Mouse (Mus musculus): ENCODE measurements around the gene Cyp2c29.
"Not testable (repeated sequence)": the region's sequence is repeated elsewhere in the genome, so short reads cannot be mapped to it uniquely, and the experiment has no call there.

Cyp2c29 gene

GRCm38 (mm10) chr19:39269105-39269504 lies at the start of gene Cyp2c29:
Gene Cyp2c29, plus strand, starts transcription at chr19:39269405.
- not testable (repeated sequence) for DNase-seq

GRCm38 (mm10) chr19:39267036-39267435 lies 2.2 kb upstream of the Cyp2c29 start:
- DNase-seq, result not testable (repeated sequence)

GRCm38 (mm10) chr19:39282801-39283200 lies 13.6 kb downstream of the Cyp2c29 start:
- DNase-seq, result no peak

- DNase-seq, result no peak
These were observed 16.4 kb downstream of the Cyp2c29 start for GRCm38 (mm10) chr19:39285637-39286036.

- no peak for DNase-seq
These were observed 17.6 kb downstream of the Cyp2c29 start for GRCm38 (mm10) chr19:39286825-39287224.

GRCm38 (mm10) chr19:39288978-39289377 lies 19.8 kb downstream of the Cyp2c29 start:
- DNase-seq, result no peak
